Mouse (Mus musculus) lung, postnatal 0 days (tissue): ENCODE results near the gene Adam12.

ENCODE experiments used
- CTCF ChIP-seq: IDR thresholded peaks from 2 replicates; pipeline ENCODE4 v1.5.1; 2016; ENCODE audit warnings: antibody characterized with exemption, mild to moderate bottlenecking
- EP300 ChIP-seq: IDR thresholded peaks from 2 replicates; pipeline ENCODE4 v1.6.1; 2016; ENCODE audit warnings: antibody characterized with exemption, mild to moderate bottlenecking, control low read depth

DNA sequence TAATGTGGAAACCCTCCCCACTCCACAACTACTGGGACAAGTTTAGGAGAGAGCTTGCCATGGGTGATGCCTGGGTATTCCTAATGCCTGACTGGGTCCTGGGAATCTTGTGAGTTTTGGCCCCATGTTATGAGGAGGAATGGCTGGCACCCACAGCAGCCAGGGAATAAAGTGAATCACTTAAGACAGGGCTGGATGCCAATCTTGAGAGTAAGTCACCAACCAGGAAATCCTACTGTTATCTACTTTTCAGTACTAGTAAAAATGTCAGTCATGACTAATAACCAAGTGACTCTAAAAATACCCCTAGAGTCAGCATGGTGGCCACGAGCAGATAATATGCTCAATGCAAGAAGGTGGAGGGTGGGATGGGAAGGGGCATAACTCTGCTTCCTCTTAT lies 121.8 kb downstream of the Adam12 start:
- TF ChIP-seq CTCF (no peak), EP300 (no peak; the same call in 1 of the 2 replicates)
